ENCODE assay signal across 20 mouse cellular contexts in the genomic region with DNA sequence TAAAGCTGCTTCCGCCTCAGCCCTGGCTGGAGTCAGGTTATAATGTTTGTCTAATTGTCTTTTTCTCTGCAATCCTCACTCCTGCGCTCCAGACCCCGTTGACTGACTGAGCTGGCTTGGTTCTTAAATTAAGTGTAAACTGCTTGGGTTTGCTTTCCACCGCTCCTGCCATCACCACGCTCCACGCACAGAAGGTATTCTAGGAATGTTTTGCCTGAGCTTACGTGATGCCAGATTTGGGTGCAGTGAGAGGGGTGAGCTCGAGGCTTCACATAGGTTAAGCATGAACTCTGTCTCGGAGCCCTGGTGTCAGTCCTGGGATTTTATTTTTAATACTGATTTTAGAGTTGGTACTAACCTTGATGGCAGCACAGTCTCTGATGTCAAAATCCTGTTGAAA. TPM values are rescaled to one million over a fixed set of nuclear protein-coding genes. Genes with fewer than 3 reads are reported as not detected.
DNase-seq lines count a peak whose midpoint lies in the region; ATAC-seq and TF ChIP-seq lines count a peak whose summit lies in the region.
"Had no signal": no experiment of that assay in that cellular context is flagged by ENCODE, and none has a peak within 500 bp of the region (broad histone marks: within the 10 kb centered on the region; RNA-seq: fewer than 3 reads in every experiment).

No protein-coding gene starts in this region.

- TF ChIP-seq CTCF in Patski (IDR thresholded peaks at IDR 0.05): no peak
- no peak for TF ChIP-seq CTCF in kidney, postnatal 0 days (IDR thresholded peaks at IDR 0.05; ENCODE audit: low read depth)
- no peak for TF ChIP-seq CTCF in left cerebral cortex, adult 2 months (IDR thresholded peaks at IDR 0.05)

- 0 out of 2 replicates have a peak overlapping the region, but pooled peaks have one; percentile 36 for H3K27ac ChIP-seq in kidney, postnatal 0 days
- no peak overlapping the region for H3K27ac ChIP-seq in left cerebral cortex, adult 2 months
- H3K27ac ChIP-seq: embryonic facial prominence, embryonic 13.5 days; stomach, postnatal 0 days had no signal

- CTCF ChIA-PET in Patski (lab: Charles Lee): interaction anchor here (0.8 to 1.5 kb wide), 2 partner anchors 11 to 15 kb away, joined by 3 to 4 read pairs; no protein-coding TSS in a partner anchor

- no peak overlapping the region for H3K4me2 ChIP-seq in kidney, postnatal 0 days (ENCODE audit: low read length)
- H3K4me2 ChIP-seq: embryonic facial prominence, embryonic 13.5 days had no signal

- no peaks in the 10 kb centered on the region for H3K27me3 ChIP-seq in Patski
- H3K27me3 ChIP-seq in kidney, postnatal 0 days (ENCODE audit: insufficient read depth, low read length): no peaks in the 10 kb centered on the region
- H3K27me3 ChIP-seq: embryonic facial prominence, embryonic 13.5 days had no signal

- intact Hi-C loops in heart, postnatal 36 days (cut with DNase I): no loop called here
- intact Hi-C loops in left cerebral cortex, adult 2 months (cut with DNase I): no loop called here

- H3K9me3 ChIP-seq in kidney, postnatal 0 days (replicated peaks; ENCODE audit: low read length): no peaks in the 10 kb centered on the region
- H3K9me3 ChIP-seq: embryonic facial prominence, embryonic 13.5 days; G1E had no signal

- no peaks in the 10 kb centered on the region for H3K36me3 ChIP-seq in kidney, postnatal 0 days (ENCODE audit: insufficient read depth, low read length)
- H3K36me3 ChIP-seq: embryonic facial prominence, embryonic 13.5 days; G1E had no signal

- ATAC-seq in Patski: peak; percentile 82
- no peak; the same call in 1 of the 2 replicates for ATAC-seq in kidney, postnatal 0 days (replicated peaks; ENCODE audit: low FRiP score, low read depth)
- ATAC-seq: forebrain, embryonic 16.5 days; liver, postnatal 0 days; midbrain, embryonic 16.5 days had no signal

- H3K9ac ChIP-seq in kidney, postnatal 0 days (ENCODE audit: low read depth, low read length): no peak overlapping the region
- H3K9ac ChIP-seq: embryonic facial prominence, embryonic 13.5 days; liver, postnatal 0 days had no signal

- H3K4me1 ChIP-seq in kidney, postnatal 0 days (replicated peaks; ENCODE audit: insufficient read depth, low read length): 0 out of 2 replicates have a peak, but pooled peaks cover 6% of the 10 kb centered on the region

- peak; percentile 56 for DNase-seq in heart, adult 11 months
- DNase-seq in heart, postnatal 36 days: no peak
- peak; percentile 7 for DNase-seq in Patski (ENCODE audit: low read depth, low spot score)
- peak; percentile 21 for DNase-seq in kidney, adult 18-20 months
- DNase-seq in kidney, postnatal 0 days (ENCODE audit: low spot score): peak; percentile 77
- DNase-seq in spleen, adult 18-20 months: no peak
- no peak for DNase-seq in right cerebral cortex, postnatal 4 days
- DNase-seq in left cerebral cortex, adult 2 months (ENCODE audit: extremely low spot score in 1 of 2, low spot score in 2 of 2): no peak
- DNase-seq: cerebellum, adult 2 months; cerebellum, postnatal 36 days; left cerebral cortex, postnatal 4 days; liver; liver, postnatal 0 days; retina, postnatal 1 day had no signal

- H3K4me3 ChIP-seq in kidney, postnatal 0 days (replicated peaks; ENCODE audit: low read depth, low read length): no peak overlapping the region
- no peak overlapping the region for H3K4me3 ChIP-seq in left cerebral cortex, adult 2 months
- H3K4me3 ChIP-seq: embryonic facial prominence, embryonic 13.5 days had no signal

- in situ Hi-C loops in Patski (cut with MboI; ENCODE audit: low pct_unique_long_range_greater_than_20kb): no loop called here

- POLR2A ChIA-PET in Patski (lab: Charles Lee): interaction anchor here (0.5 kb wide), 1 partner anchor 545 kb away, joined by 3 read pairs; no protein-coding TSS in a partner anchor

- 25% methylated on average over 9 of the region's 9 CpGs for WGBS in kidney, postnatal 0 days

RNA-seq across cellular contexts. Expression of a gene that starts 45.2 kb away (rescaled TPM):
- under 1 TPM; 0.54 to 0.69 TPM for total RNA-seq in heart, postnatal 36 days (2021)
- 30.7 TPM for polyA plus RNA-seq in Patski (2021)
- 1.4 and 1.6 TPM in 2 replicates for polyA plus RNA-seq in kidney, postnatal 0 days (2015; fragmentation: Nextera tagmentation; extraction: Ambion mirVana)
- total RNA-seq in left cerebral cortex, adult 2 months (2021): under 1 TPM; 0.68 to 0.91 TPM

RNA-seq across cellular contexts. Expression of a gene that starts 53.6 kb away (rescaled TPM):
- total RNA-seq in heart, postnatal 36 days (2021): 10 to 100 TPM in 1 of 2 experiments, 1 to 10 TPM in 1; 9.7 to 11.4 TPM
- 0.21 TPM for polyA plus RNA-seq in Patski (2021)
- 58.6 and 66.8 TPM in 2 replicates for polyA plus RNA-seq in kidney, postnatal 0 days (2015; fragmentation: Nextera tagmentation; extraction: Ambion mirVana)
- total RNA-seq in left cerebral cortex, adult 2 months (2021): 10 to 100 TPM; 18.2 to 19.2 TPM
- total RNA-seq: G1E; megakaryocyte-erythroid progenitor cell, adult 5-6 weeks had no signal
- polyA plus RNA-seq: G1E had no signal

Comparison
In these comparisons a context has a peak if more than half of its experiments do, and no peak if none do; other contexts are left out.
1. DNase-seq: peak in heart, adult 11 months (single experiment), Patski (single experiment), kidney, adult 18-20 months (single experiment) and kidney, postnatal 0 days (single experiment); none in heart, postnatal 36 days (0 of 2), spleen, adult 18-20 months (0 of 2), right cerebral cortex, postnatal 4 days (single experiment) and left cerebral cortex, adult 2 months (0 of 2).